Mouse (Mus musculus) lung, adult 18-20 months (tissue): ENCODE measurements at regions not wholly inside any gene's neighbourhood (a gene's known extent, or its start where the extent isn't known, plus 50 kb on each side); places are given as distances from the start of the nearest gene placed in this dataset.

Experiments used
- DNase-seq, 2 experiments: peaks; one replicate each; pipeline ENCODE4 v3.0.0; 2022; ENCODE audit warnings: mixed read lengths in 2 of 2

DNA sequence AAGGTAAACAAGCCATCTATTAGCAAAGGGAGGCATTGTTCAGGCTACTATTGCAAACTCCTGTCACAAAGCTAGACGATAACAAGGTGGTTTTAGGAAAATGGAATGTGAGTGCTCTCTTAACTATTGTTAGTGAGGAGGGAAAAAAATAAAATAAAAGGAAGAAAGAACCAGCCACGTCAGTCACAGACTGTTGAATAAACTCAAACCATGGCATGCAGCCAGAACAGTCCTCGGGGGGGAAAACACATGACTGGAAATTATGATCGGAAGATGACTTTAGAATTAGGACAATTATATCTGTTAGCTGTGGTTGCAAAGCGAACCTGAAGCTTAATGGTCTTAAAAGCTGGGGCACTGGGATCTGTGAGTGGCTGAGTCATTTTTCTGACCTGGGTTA is 524.1 kb downstream of the Tbc1d22a start:
- no peak for DNase-seq

DNA sequence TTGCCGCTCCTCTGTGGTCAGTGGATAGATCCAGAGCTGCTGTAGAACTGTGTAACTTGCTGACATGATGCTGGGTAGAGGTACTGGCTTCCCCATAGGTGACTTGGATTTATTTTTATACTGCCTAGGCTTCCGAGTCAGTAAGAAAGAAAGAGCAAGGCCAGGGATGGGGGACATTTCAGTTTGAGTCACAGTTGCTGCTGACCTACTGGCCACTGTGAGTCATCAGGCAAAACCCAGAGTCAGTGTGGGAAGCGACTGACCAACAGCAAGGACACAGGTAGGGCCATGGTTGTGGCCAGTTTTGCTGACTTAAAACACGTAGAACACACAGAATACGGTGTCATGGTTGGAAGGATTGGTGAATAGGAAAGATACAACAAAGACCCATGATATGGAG is 524.5 kb downstream of the Tbc1d22a start:
- no peak for DNase-seq

DNA sequence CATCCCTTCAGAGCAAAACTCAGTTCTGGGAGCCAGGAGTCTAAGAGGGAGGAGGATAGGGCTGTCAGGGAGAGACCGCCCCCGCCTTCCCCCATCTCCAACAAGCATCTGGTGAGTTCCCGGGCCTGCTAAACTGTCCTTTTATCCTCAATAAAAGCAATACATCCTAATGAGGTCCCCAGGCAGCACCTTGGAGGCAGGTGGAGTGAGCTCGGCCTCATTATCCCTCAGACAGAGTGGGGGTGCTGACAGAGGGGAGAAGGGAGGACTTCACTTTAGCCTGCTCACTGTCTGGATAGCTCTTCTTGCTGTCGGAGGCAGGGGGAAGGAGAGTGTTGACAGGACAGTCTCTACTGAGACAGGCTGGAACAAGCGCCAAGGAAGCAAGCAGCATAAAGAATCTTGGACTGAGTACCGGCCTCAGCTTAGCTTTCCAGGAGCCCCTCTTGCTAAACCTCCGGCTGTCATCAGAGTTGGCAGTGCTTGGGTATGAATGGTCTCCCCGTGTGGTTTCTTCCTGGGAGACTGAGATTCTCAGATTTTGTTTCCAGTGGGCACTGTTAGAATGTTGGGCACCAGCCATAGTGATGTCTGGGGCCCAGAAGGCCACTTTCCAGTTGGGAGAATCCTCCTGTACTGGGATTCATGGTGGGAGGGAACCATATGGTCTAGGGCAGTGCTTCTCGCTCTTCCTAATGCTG is 537.3 kb downstream of the Tbc1d22a start:
- no peak for DNase-seq

DNA sequence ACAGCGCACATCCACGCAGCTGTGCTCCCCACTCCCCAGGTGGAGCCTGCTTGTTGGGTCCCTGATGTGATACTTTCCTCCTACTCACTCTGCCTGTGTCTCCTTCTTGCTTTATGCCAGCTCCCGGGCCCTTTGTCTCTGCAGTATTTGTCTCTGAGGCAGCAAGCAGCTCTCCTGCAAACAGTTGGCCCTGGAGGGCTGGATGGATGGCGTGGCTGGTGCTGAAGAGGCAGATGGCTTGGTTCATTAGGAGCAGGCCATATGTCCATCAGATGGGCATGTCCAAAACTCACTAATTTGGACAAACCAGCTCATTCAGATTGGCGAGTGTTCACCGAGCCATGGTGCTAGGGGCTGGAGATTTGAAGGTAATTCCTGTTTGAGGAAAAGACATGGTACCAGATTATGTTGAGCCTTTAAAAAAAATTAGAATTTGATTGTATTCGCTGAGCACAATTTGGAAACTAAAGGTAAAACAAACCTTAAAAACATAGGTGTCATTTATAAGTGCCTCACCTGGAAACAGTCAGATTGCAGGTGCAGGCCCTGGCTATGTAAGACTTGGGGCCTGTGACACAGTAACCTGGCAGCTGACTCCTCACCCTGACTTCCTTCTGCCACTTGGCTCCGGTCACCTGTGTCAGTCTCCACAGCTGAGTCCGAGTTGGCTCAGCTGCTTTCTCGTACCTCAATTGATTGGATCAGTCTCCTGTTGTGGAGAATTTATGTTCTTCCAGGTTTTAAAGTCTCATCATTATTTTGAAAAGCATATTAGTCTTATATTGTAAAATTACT is 549.5 kb downstream of the Tbc1d22a start:
- no peak for DNase-seq

DNA sequence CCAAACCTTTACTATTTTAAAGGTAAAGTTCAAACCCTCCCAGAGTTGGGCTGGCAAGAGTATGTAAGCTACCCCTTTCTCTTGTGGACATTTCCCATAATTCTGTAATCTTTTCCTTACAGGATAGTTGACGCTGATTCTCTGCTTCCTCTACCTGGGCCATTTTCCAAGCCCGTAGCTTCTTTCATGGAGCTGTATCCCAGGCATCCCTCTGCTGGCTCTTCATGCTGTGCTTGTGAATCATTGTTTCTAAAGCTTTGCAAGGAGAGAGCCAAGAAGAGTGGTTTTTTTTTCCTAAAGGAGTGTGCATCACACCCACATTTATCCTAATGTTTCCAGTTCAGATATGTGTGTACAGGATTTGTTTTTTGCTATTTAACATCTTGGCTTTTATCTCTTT is 553.4 kb downstream of the Tbc1d22a start:
- DNase-seq: no peak

DNA sequence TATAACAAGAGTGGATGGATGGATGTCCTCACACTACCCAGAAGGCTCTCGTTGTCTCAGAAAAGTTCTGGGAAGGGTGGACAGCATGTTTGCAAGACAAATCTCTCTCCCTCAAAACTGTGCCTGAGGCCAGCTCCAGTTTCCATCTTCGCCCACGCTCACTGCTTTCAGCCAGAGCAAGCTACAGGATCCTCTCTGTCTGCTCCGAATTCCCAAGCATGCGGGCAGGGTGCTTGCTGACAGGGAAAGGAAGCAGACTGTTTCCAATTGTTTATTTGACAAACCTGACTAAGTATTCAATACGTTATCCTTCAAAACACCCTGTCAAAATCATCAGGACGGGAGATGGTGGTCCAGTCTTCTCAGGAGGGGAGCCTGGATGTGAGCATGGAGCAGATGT is 558.8 kb downstream of the Tbc1d22a start:
- no peak for DNase-seq

DNA sequence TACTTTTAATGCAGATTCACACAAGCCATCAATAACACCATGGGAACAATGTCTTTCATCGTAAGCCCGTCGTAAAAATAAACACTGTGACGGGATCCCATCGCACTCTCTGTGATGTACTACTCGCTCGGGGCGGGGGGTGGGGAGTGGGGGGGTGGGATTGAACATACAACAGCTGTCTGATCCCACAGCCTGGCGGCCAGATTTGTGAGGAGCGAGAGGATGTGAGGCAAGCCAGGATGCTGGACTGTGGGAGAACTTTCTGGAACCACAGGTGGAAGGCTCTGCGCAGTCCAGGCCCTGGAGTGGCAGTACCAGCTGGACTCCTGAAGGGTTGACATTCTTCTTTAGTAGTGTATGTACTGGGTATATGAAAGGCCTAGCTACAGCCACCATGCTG is 563.7 kb downstream of the Tbc1d22a start:
- no peak for DNase-seq

DNA sequence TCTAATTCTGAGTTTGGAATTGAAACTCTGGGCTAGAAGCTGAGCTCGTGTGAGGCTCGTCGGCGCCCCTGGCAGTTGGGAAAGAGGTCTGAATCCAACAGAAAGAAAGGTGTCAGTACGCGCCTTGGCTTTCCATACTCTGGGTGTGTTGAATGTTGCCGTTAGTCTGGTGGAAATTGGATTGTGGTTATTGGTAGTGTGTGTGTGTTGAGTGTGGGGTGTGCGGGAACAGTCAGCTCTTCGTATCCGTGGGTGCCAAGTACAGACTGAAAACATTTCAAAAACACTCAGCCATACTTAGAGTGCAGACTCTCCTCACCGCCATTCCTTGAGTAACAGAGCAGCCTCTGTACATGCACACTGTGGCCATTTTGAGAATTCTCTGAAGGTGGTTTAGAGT is 566.9 kb downstream of the Tbc1d22a start:
- no peak for DNase-seq

DNA sequence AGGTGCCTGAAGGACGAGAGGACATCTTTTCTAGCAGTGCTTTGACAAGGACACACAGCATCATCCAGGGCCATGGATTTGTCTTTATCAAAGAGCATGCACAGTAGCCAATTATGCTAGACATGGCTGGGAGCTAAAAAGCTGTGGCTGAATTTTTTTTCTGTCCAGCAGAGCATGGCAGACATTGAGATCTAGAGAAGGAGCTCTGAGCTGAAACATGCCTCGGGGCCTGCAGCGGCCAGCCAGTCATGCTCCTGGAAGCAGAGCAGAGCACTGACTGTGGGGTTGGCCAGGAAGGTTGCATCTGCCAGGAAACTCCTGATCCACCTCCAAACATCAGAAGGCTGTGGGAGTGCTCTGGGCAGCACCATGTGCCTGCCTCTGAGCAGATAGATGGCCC is 580.5 kb downstream of the Tbc1d22a start:
- DNase-seq: no peak

DNA sequence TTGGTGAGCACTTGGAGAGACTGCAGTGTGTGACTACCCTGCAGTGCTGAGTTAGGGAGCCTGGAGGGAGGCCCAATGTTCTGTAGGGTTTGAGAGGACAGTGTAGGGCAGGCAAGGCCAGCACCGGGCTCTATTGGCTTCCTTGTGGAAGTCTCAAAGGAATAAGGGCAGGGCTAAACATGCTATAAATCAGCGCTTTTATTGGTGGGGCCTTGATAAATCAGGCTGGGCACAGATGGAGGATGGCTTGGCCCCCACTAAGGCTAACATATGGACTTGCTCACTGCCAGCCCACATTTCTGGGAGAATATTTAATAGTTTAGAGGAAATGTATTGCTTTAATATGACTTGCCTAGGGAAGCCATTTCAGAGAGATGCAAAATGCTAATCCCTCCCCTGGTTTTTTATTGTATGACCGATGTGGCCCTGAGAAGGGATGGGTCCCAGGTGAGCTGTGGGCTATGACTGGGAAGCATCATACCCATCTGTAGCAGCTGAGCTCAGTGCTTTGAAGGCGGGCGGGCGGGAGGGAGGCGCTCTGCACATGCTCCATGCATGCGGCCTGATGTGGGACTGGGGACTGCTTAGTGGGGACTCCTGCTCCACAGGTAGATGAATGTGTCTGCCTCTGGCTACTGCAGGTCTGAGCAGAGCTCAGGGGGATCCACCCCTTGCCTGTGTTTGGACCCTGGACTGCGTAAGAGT is 584.4 kb downstream of the Tbc1d22a start:
- DNase-seq: no peak

DNA sequence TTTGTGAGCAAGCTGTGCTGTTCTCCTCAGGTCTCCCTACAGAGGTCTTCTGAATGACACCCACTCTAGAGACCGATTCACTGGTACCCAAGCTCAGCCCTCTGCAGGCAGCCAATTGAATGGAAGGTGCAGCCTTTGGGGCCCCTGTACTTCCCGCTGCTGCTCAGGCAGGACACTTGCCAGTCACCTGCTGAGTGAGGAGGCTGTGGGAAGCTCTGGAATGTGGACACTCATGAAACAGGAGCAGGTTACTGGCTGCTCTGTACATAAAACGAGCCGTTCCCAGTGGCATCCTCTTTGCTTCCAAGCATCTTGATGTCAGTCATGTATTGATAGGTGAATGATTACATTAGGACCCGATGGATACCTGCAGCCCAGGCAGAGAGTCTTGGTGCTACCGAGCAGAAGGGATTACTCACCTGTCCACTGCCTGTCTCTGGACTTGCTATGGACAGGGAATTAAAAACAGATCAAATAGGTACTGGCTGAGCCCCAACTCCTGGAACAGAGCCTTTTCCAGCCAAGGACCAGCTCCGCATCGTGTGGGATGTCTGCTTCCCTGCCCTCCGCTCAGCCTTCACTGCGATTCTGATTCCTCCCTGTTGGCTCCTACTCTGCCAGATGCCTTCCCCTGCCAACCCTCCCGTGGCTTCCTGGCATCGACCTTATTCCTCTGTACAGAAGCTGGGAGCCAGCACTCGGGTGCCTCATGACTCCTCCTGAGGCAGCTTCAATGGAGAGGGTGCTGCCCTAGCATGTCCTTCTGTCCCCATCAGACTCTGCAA is 593.2 kb downstream of the Tbc1d22a start:
- no peak for DNase-seq

DNA sequence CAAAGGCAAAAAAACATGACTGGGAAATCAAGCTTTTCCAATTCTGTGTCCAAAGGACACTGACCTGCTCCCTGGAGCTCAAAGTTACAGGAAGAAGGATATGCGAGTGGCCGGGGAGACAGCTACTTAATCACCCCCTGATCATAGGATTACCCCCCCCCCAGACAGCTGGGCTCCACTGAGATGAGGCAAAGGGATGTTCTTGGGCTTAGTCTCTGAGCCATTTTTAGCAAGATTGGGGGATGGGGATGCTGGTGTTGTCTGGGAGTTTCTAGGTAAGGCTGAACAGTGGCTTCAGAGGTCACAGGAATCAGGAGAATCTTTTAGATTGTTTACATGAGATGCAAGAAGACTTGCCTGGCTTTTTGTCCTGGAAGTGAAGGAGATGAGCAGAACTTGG is 597.6 kb downstream of the Tbc1d22a start:
- DNase-seq: no peak

DNA sequence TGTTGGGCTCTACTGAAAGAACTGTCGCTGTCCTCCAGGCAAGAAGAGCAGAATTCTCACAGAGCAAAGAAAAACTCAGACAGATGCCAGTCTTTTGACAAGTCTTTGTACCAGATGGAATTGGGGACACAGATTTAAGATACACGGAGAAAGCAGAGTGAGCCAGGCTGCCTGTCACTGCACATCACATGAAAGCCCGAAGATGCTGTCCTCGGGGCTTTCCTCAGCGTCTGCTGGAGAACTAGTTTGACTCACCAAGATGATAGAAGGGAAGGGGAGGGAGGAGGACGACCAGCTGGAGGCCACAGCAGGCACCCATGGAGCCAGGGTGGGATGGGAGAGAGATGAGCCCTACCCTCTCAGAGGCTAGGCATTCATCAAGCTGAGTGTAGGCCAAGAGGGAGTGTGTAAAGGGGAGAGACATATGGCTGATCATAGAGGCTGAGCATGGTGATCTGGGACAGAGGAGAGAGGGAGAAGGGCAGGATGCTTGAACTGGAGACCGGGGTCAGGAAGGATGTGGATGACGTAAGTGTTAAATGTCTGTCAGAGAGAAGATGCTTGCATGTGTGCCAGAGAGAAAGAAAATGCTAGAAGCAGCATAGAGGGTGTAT is 600.7 kb downstream of the Tbc1d22a start:
- no peak for DNase-seq

DNA sequence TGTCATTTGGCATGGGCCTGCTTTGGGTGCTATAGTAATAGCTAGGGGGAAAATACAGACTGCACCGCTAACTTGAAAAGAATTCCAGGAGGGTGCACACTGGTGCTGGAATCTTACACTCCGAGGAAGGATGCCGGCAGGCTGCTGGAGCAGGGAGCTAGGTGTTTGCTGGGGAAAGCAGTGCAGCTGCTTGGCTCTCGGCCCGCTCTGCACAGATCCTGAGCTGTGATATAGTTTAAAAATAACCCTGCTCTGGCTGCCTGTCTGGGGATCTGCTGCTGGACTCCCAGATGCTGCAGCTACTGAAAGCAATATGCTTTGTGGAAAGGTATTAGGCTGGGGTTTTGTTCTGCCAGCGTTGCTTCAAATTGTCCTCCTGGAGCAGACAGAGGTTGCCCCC is 621.7 kb downstream of the Tbc1d22a start:
- DNase-seq: no peak

DNA sequence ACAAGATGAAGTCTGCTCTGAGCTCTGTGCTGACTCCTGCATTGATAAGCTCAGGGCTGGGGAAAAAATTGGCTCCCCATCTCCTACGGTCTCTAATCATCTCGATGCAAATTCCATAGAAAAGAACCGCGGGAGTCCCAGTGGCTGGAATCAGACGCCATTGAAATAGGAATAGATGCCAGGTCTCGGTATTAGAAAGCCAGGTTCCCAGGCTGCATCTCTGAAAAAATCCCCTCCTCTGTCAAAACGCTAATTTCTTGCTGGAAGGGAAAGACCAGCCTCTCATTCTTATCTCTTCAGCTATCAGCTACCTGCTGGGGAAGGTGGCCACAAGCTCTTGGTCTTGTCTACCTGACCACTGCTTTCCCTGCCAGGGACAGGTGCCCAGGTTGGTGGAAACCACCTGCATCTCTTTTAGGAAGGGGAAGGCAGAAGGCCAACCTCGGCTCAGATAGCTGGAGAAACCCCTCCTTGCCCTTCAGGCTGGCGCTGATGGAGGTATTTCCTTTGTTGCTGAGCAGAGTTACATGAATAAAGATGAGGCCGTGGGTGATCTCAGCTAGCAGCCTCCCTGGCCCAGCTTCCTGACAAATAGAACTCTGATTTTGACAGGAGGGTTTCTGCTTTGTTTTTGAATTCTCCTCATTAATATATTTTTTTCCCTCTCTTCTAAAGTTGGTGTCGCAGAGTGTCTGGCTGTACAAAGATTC is 638.1 kb downstream of the Tbc1d22a start:
- DNase-seq: no peak

DNA sequence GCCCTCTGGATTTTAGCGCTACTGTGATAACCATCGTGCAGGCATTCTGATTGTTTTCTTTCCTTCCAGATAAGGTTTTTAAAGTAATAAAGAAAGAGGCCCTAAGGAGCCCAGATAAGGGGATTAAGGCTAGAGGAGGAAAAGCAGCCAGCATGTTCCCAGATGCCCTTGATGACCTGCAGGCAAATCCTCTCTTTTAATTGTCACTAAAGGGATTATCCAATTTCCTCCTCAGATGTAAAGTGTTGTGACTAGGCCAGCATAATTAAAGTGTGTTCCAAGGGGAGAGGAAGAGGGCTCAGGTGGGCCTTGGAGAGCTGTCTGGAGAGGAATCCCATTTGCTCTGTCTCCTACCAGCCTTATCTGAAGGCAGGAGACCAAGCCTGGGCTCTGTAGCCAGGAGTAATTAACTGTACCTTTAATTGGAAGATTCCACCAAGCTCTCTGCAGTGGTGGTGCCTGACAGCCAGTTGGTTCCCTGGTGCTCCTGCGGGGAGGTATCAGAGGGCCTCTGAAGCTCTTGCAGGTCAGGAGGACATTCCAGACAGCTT is 644.2 kb downstream of the Tbc1d22a start:
- DNase-seq: no peak

DNA sequence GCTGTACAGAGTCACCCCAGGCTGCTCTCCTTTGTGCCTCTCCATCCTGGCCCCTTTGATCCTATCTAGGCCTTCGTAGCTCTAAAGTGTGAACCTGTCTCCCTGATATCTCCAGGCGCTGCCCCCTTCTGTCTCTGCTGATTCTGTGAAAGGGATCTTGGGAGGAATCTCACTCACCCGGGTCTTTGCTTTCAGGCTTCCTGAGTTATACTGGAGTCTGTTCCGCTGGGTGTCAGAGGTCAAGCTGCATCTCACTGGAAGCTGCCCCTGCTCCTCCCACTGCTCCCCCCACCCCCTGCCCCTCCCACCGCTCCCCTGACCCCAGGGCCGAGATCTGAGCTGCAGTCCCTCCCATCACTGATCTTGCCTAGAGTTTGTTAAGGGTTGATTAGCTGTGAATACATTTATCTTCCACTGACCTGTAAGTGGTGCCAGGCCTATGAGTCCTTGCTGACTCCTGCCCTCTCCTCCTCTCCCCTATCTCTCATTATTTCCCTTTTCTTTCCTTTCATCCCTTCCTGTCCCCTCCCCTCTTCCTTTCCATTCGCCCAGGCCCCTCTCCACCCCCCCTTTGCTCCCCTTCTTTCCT is 661.6 kb downstream of the Tbc1d22a start:
- no peak for DNase-seq

DNA sequence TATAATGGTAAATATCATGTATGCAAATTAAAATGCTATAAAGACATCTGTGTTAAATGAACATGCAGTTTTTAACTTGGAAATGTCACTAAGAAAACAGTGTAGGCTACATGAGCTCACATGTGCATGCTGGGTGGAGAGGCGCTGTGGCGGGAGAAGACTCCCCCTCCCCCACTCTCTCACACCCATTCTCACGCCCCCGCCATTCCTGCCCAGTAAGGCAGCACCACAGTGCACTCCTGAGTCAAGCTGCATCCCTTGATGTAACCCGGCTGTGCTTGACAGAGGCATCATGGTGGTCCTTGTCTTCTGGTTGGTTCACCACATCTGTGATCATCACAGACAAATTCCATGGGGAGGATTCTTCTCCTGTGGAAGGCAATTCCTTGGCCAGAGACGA is 647.1 kb upstream of the Fam19a5 start:
- no peak for DNase-seq

DNA sequence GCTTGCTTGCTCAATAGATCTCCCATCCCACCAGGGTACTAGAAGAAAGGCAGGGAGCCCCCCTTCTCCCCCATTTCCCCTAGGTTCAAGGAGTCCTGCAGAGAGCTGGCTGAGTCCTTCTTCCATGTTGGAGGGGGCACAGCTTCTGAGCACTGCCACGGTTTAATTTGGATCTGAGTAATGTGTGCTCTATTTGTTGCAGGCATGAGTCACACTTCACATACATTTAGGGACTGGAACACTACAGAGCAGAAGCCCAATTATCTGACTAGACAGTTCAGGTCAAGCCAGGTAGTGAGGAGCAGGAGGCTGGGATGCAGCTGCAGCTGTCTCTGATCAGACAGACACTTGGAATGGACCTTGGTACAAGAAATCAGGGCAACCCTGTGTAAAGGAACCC is 644.1 kb upstream of the Fam19a5 start:
- DNase-seq: no peak

DNA sequence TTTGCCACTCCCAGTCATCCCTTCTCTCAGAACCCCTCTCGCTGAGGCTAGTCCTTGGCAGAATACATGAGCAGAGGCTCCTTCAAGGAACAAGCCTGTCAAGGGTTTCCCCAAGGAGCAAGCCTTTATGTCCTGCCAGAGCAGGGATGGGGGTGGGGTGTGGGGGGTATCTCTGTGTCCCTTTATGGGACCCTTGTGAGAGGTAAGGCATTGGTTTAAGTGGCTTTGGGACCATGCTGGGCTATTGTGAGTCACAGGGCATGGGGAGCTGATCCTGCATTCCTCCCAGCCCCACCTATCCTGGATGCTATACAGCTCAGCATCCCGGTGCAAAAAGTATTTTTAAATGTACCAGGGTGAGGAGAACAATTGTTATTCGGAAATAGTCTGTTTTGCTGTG is 641.1 kb upstream of the Fam19a5 start:
- no peak for DNase-seq

DNA sequence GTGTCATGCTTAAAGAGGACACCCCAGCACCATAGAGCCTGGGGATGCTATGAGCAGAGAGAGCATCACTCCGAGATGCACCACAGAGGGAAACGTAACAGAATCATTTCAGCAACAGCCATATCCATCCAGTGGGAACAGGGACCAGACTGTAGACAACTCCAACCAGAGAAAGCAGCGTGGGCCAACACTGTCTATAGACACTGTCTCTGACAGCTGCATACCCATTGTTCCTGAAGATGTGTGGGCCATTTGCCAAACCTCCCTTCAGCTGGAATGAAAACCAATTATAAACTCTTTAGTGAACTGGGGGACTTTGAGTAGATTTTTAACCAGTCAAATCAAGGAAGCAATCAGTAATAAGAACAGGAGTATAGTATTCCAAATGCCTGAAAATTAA is 630.8 kb upstream of the Fam19a5 start:
- no peak for DNase-seq
